Mouse (Mus musculus) megakaryocyte, adult 5-6 weeks (primary cell): ENCODE data around the gene Rap1gap2. TPM values are rescaled to one million over a fixed set of nuclear protein-coding genes. Genes with fewer than 3 reads are reported as not detected.

Source experiments
- ATAC-seq: 2 replicates; pipeline ENCODE4 v1.8.0; 2016; ENCODE audit warnings: mild to moderate bottlenecking, inconsistent platforms; ENCODE audit not compliant: poor library complexity, severe bottlenecking
- total RNA-seq, 2 experiments: library from RNA; stranded (forward) in 1 of 2; stranded (reverse) in 1 of 2; fragments of 153-499, 151-499 nt in 1 of 2; fragments of 221-1000, 200-1000 nt in 1 of 2; gene quantifications; 2 replicates each; pipeline versions ENCODE4 v1.2.3 to v1.2.4; 2015 to 2017

Gene Rap1gap2
- total RNA-seq, 2 experiments from 2014 or later = 22.3 to 34.3 TPM

GRCm38 (mm10) chr11:74472671-74473070 lies 138.0 kb downstream of the Rap1gap2 start:
- ATAC-seq = no peak

GRCm38 (mm10) chr11:74468195-74468594 lies 142.5 kb downstream of the Rap1gap2 start:
- ATAC-seq = no peak

GRCm38 (mm10) chr11:74465712-74466111 lies 145.0 kb downstream of the Rap1gap2 start:
- ATAC-seq = no peak

- ATAC-seq = no peak
These were observed 146.3 kb downstream of the Rap1gap2 start for GRCm38 (mm10) chr11:74464181-74464977.

- no peak for ATAC-seq
These were observed 148.1 kb downstream of the Rap1gap2 start for GRCm38 (mm10) chr11:74462651-74463050.

- no peak for ATAC-seq
These were observed 151.1 kb downstream of the Rap1gap2 start for GRCm38 (mm10) chr11:74459651-74460050.

- ATAC-seq = no peak
These were observed 152.3 kb downstream of the Rap1gap2 start for GRCm38 (mm10) chr11:74458400-74458799.

- ATAC-seq = no peak
These were observed 153.5 kb downstream of the Rap1gap2 start for GRCm38 (mm10) chr11:74457194-74457593.

- ATAC-seq = no peak
These were observed 162.2 kb downstream of the Rap1gap2 start for GRCm38 (mm10) chr11:74448556-74448955.

- ATAC-seq = no peak
These were observed 162.7 kb downstream of the Rap1gap2 start for GRCm38 (mm10) chr11:74447991-74448403.

- ATAC-seq = no peak
These were observed 165.1 kb downstream of the Rap1gap2 start for GRCm38 (mm10) chr11:74445591-74445990.

- ATAC-seq = no peak
These were observed 166.8 kb downstream of the Rap1gap2 start for GRCm38 (mm10) chr11:74443924-74444256.

GRCm38 (mm10) chr11:74443147-74443923 lies 167.4 kb downstream of the Rap1gap2 start:
- no peak for ATAC-seq

GRCm38 (mm10) chr11:74442396-74442795 lies 168.3 kb downstream of the Rap1gap2 start:
- no peak for ATAC-seq

GRCm38 (mm10) chr11:74440112-74440511 lies 170.6 kb downstream of the Rap1gap2 start:
- no peak for ATAC-seq

- ATAC-seq = no peak
These were observed 171.5 kb downstream of the Rap1gap2 start for GRCm38 (mm10) chr11:74439202-74439601.

GRCm38 (mm10) chr11:74438249-74438648 lies 172.5 kb downstream of the Rap1gap2 start:
- ATAC-seq = no peak

GRCm38 (mm10) chr11:74435366-74435765 lies 175.3 kb downstream of the Rap1gap2 start:
- ATAC-seq = no peak

GRCm38 (mm10) chr11:74433000-74433399 lies 177.7 kb downstream of the Rap1gap2 start:
- no peak for ATAC-seq

GRCm38 (mm10) chr11:74429798-74430529 lies 180.8 kb downstream of the Rap1gap2 start:
- ATAC-seq = no peak

GRCm38 (mm10) chr11:74426306-74426705 lies 184.4 kb downstream of the Rap1gap2 start:
- ATAC-seq = no peak
